Mouse (Mus musculus) cerebral cortex, adult 2 months (tissue): ENCODE results near the gene LTO1.

Source experiments
- WGBS: fragments of 180-500 bp; shearing (Covaris S2); methylation state at CpG from one replicate; pipeline ENCODE4 v1.1.7; 2018; 5-methylcytosine and 5-hydroxymethylcytosine counted together

LTO1 gene

DNA sequence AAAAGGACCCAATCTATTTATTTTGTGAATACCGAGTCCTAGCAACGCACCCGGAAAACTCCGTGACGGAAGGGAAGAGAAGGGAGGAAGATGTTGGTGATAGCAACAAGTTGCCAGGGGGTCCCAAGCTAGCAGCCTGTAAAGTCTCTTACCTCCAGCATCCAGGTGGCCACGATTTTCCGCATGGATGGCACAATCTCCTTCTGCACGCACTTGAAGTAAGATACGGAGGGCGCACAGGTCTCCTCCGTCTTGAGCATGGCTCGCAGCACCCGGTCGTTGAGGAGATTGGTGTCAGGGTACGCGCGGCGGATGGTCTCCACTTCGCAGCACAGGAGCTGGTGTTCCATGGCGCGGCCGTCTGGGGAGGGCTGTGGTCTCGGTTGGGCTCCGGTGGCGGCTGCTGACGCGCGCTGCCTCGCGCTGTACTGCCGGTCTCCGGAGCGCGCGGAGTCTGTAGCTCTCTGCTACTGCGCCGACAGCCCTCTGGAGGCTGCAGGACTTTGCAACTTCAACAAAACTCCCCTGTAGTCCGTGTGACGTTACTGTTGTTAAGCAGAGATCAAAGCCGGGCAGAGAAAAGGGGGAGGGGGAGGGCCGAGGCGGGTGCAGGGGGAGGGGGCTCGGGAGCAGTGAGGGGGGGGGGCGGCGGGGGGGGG, 24.6 kb downstream of the LTO1 start, which contains the start of gene Ccnd1:
Gene Ccnd1 (minus strand): TSS at position 582 of the 659 bp plus-strand sequence.
- WGBS, result under 1% methylated on average over 39 of the region's 45 CpGs

DNA sequence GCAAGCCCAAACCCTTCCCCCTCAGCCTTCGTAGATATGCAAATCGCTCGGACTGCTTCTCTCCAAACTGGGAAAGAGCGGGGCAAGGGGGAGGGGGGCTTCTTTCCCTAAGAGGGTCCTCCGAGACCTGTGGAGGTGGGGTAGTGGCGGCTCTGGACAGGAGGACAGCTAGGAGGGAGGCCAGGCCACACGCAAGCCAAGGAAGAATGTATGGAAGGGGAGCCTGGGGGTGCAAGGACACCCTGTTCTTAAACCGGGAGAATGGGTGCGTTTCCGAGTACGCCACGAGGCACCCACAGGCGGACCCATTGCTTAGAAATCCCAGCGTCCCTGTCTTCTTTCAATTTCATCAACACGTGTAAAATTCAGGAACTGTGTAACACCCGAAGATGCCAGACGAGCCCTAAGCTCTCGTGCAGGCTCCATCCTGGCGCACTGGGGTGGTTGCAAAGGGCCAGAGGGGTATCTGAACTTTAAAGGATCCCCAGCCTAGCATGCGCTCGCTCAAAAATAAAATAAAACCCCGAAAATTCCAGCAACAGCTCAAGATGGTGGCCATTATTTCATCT, 25.2 kb downstream of the LTO1 start:
- WGBS, result 2% methylated on average over 22 of the region's 22 CpGs

DNA sequence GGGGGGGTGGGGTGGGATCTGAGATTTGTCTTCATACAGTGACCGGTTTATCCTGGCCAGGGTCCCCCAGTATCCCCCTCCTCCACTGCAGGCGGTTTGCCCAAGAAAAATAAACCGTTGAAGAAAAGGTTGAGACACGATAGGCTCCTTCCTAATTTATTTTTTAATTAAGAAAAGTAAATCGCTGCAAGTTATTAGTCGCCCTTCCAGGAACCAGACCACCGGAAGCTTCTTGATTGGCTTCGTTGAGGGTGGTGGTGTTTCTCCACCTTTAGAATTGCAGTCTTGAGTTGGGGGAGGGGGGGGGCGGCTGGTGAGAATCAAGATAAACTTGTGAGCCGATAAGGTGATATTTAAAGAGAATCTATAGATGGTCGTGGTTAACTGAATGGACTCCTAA, 25.7 kb downstream of the LTO1 start:
- 3% methylated on average over 11 of the region's 11 CpGs for WGBS

DNA sequence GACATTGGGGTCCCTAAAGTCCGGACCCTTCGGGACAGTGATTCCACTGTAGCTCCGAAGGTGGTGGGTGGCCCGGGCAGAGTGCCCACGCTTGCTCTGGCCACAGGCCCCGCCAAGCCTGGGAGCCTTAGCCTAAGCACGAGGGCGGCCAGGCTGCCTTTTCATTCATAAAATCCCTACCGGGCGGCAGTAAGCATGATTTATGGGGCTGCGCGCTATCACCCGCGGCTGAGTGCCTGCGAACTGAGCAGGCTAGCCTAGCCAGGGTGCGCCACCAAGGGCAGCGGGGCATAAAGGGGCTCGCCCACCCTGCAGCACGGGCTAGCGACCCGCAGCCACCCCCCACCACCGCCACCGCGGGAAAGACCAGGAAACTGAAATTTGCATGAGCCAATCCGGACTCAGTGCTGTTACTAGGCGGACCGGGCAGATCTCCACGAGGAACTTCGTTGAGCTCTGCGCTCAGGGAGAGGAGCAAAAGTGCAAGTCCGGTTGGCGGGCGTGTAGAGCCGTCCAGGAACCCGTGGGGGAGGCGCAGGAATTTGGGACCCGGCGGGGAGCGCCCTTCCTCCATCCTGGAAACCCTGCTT, 26.4 kb downstream of the LTO1 start:
- WGBS, result under 1% methylated on average over 39 of the region's 39 CpGs

DNA sequence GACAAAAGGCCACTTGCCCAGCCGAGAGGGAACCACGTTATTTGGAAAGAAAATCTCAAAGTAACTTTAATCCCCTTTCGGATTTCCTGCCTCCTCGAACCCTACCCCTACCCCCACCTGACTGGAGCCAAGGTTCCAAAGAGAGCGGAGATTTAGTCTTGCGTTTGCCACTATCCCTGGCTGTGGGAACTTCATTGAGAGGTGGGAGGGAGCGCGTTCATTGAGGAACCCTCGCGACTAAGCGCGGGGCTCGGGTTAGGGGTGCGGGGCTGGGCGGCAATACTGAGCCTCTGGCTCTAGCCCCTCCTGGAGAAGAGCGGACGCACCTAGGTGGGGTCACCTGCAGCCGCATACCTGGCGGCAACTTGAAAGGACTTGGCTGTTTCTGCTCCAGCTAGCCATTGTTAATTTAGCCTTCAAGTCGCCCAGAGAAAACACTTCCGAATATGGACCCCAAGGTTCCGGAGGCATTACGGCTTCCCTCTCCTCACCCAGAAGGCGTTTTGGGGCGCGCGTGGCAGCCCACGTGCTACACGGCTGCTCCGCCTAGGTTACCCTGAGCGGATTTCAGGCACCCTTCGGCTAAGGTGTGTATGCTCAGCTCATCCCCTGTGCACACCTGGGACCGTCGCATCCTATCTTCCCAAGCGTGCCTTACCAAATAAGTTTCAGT, 27.3 kb downstream of the LTO1 start:
- WGBS, result under 1% methylated on average over 35 of the region's 35 CpGs

DNA sequence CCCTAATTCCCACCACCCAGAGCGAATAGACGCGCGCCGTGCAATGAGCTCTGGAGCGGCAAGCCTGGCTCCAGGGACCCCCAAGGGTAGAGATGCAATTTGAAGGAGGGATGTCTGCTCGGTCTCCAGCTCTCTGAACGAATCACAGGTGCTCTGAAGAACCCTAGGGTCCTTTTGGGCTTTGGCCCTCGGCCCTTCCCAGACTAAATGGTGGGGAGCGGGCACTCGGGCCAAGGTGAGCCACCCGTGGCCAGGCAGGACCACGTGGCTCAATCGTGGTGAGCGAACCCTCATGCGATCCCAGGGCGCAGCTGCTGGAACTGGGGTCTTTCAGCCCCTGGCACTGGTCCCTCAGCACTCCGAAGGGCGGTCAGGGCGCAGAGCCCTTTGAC, 27.8 kb downstream of the LTO1 start:
- 2% methylated on average over 20 of the region's 20 CpGs for WGBS

DNA sequence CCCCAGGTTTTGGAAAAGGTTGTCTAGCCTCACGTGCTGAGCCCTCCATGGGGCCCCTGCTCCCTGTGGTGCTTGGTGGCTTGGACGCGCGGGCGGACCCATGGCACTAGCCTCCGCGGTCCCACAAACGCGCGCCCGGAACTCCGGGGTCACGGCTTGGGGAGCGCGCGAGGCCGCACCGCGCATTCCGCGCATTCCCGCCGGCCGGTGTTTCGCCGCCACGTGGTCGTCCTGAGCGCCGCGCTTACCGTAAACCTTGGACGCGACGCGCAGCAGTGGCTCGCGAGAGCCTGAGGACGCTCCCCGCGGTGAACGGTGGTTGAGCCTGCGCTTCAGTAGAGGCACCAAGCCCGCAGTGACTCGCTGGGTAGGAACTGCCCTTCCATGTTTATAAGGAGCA, 28.4 kb downstream of the LTO1 start:
- WGBS, result under 1% methylated on average over 45 of the region's 45 CpGs

DNA sequence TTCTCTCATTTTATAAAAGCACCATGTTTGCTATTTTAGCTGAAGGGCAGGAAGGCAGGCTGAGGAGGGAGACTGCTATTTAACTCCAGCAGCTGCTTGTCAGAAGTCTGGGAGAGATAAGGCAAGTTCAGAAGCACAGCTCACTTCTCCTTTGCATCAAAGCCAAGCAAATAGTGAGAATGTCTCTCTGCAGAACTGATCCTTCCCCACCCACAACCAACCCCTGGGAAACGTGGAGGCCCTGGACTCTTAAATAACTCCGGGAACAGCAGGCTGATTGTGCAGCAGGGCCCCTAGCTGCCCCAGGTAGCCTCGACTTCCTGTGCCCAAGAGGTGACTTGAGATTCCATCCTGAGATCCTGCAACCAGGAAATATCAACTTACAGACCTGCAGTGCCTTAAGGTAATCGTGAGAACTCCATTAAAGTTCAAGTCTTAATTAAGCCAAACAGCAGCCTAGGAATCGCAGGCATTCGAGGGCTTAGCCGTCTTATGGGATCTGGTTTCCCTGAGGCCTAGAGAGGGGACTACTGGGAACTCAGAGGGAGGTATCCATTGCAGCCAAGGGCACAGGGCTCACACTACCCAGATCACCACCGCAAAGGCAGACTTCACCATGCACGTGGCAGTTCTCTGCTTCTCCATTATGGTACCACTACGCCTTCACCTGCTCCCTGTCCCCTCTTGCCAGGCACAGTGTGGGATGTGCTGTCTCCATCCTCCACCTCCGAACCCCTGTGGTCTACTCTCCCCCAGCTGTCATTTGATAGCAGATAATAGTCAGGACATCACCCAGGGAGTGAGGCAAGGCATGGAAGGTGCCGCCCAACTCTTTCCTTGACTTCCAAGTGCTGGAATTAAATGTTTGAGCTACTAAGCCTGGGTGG, 43.9 kb downstream of the LTO1 start:
- WGBS, result 83% methylated on average over 12 of the region's 12 CpGs

DNA sequence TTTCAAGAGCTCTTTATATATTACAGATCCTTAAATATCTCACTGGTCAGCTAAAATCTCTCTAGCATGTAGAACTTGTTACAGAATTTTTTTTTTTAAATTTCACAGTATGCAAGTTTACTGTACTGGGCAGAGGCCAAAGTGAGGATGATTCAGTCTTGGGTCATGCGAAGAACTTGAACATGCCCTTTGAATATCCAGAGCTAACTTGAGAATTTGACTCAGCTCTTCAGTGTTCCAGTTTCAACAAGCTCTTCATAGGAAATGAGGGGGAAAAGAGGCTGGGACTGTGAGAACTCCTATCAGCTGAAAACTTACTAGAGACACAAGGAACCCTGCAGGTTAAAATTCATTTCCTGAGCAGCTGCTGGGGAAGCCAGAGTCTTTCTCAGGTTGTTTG, 49.0 kb downstream of the LTO1 start:
- 88% methylated on average over 1 of the region's 1 CpGs for WGBS

DNA sequence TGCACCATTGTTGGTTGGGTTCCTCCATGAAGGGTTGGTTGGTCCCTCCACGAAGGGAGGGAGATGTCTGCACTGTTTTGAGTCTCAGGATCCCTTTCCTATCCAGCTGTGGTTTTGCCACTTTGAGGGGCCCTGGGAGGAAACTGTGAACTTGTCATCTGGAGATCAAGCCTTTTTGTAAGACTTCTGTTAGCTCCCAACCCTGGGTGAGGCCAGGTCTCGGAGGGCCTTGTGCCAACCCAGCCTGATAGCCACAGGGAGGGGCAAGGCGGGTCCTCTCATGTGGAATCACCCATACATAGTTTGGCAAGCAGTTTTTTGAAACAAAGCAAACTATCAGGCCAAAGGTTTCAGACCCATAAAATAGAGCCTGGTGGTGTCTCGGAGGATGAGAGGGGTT, 49.4 kb downstream of the LTO1 start:
- 89% methylated on average over 4 of the region's 4 CpGs for WGBS

DNA sequence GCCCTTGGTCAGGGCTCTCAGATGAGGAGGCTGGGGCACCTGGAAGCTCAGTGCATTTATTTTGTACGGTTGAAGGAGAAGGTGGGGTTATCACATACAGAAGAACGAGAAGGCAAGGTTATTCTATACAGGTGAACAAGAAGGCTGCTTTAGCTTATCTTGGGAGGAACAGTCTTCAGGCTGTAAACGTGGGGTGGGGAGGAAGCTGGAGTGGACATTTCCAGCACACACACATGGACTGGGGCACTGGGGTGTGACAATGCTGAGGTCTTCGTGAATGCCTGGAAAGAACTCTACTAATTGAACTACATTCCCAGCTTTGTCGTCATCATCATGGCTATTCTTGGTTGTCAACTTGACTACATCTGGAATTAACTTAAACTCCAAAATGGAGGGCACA, 51.0 kb downstream of the LTO1 start:
- 91% methylated on average over 5 of the region's 5 CpGs for WGBS

DNA sequence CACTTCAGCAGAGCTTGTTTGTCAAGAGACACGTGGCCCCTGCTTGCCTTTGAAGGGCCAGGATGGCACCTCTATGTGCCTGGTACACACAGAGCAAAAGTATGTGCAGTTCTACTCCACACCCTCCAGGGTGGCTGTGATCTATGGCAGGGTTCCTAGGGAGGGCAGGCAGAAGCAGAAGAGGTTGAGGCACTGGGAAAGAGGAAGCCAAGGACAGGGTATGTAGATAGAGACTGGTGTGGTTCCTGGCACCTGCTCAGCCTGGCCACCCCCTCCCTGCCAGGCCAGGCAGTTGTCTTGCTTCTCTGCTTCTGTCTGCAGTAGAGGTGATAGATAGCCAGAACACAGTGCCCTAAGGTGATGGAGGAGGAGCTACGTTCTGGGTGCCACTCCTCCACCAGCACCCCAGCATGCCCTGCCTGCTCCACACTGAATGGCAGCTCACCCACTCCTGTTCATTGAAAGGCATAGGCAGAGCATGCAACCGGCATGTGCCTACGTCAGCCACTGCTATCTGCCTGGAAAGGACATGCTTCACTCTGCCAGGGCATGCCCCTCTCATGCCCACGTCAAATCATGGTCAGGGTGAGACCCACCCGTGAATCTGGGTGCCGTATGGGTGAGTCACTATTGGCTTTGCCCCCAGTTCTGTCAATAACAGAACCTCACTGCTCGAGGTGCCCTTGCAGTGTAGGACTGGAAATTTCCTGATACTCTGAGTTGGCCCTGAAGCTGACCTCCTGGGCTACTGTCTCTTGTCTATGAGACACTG, 56.3 kb downstream of the LTO1 start:
- WGBS, result 65% methylated on average over 8 of the region's 8 CpGs

DNA sequence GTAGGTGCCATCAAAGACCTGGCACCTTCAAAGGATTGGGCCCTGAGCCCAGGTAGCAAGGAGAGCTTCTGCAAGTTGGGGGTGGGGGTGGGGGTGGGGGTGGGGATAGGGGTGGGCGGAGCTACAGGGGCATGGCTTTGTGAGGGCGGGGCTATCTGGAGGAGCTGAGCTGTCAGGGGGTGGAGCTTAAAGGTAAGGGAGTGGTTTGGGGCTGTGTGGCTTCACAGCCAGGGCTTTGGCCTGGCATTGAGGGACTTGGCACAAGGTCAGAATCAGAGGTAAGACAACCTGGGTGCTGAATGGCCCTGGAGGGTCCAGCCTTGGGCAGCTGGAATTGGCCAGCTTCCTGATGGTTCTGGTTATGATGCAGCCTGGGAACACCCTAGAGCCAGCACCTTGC, 56.9 kb downstream of the LTO1 start:
- WGBS, result 26% methylated on average over 2 of the region's 2 CpGs

DNA sequence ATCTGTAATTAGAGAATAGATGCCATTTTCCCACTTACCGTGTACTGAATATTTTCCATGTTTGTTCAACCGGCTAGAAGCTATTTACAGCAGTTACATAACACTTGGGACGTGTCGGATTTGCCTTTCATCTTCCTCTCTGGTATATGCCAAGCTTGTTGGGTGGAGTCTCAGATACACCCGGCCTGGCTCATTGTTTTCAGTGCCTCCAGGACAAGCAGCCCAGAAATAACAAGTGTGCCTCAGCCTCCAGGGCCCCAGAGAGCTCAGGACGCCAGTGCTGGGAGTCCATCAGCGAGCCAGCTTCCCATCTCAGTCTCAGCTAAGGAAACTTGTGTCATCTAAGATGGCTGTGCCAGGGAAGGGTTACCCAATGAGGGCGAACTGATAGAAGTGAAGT, 58.6 kb downstream of the LTO1 start:
- WGBS, result 60% methylated on average over 8 of the region's 8 CpGs

DNA sequence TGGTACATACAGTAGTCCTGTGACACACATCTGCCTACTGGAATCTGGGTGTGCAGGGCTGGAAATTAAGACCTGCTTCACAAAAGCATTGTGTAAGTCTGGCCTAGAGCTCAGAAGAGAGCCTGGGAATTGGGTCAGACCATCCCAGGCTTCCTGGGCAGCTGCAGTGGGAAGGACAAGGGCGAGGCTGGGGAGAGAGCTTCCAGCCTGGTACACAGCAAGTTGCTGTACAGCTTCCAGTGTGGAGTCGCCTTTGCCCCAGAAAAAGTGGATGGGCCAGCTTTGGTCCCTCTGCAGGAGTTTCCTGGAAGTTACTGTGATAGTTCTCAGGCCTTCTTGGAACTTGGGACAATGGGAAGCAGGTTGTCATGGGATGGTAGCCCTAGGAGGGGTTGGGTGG, 62.2 kb downstream of the LTO1 start:
- WGBS, result 70% methylated on average over 2 of the region's 2 CpGs

DNA sequence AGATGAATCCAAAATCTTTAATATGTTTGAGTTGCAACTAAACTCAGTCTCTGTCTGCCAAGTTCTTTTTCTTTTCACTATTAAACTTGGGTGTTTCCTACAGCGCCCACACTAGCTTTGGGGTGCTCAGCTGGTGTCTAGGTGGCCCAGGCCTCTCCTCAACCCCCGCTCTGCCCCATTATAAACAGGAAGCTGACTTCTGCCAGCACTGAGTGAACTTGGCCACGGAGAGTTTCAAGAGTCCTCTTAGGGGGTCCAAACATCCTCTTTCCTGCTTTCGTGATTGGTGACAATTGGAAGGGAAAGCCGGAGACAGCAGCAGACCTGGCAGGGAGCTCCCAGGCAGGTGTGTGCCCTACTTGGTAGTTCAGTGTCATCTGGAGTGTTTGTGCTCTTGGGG, 64.9 kb downstream of the LTO1 start:
- WGBS, result 77% methylated on average over 5 of the region's 5 CpGs
